Comparison of ENCODE assay signal across 19 mouse cellular contexts in the genomic region with DNA sequence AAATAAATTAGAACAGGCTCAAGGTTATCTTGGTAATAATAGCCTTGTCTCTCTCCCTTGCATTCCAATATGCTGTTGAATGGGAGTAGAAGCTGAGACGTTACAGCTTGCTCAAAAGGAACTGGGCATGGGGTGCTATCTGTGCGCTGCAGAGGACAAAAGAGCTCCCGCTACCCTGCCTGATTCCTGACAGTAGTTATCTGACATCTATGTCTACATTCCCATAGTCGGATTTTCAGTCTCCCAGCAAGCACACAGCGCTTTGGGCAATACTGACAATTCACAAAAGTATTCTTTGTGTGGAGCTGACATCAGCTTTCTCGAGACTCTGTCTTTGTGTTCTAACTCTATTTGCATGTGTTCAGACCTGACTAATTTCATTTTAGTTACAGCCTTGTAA. TPM values are rescaled to one million over a fixed set of nuclear protein-coding genes. Genes with fewer than 3 reads are reported as not detected.
DNase-seq lines count a peak whose midpoint lies in the region; ATAC-seq and TF ChIP-seq lines count a peak whose summit lies in the region.
"Had no signal": no experiment of that assay in that cellular context is flagged by ENCODE, and none has a peak within 500 bp of the region (broad histone marks: within the 10 kb centered on the region; RNA-seq: fewer than 3 reads in every experiment).

No protein-coding gene starts in this region.

- H3K27me3 ChIP-seq in hindbrain, embryonic 12.5 days, result no peaks in the 10 kb centered on the region
- no peaks in the 10 kb centered on the region for H3K27me3 ChIP-seq in neural tube, embryonic 12.5 days (replicated peaks)
- H3K27me3 ChIP-seq in kidney, embryonic 14.5 days (ENCODE audit: control insufficient read depth, insufficient read depth, low read length), result no peaks in the 10 kb centered on the region

- H3K9me3 ChIP-seq in hindbrain, embryonic 12.5 days (replicated peaks), result no peaks in the 10 kb centered on the region
- no peaks in the 10 kb centered on the region for H3K9me3 ChIP-seq in neural tube, embryonic 12.5 days
- H3K9me3 ChIP-seq in kidney, embryonic 14.5 days (ENCODE audit: control insufficient read depth, low read length), result no peaks in the 10 kb centered on the region
- H3K9me3 ChIP-seq: heart, embryonic 10.5 days; limb, embryonic 10.5 days had no signal

- no peak for DNase-seq in layer of hippocampus, adult 2 months (ENCODE audit: low spot score in 2 of 2)
- DNase-seq in layer of hippocampus, postnatal 10 days (ENCODE audit: low spot score in 2 of 2), result no peak
- peak; percentile 8 for DNase-seq in embryo, embryonic 10.5 days (ENCODE audit: low spot score)
- DNase-seq: cerebellum, adult 11-12 months; gastrocnemius, postnatal 14 days; heart, postnatal 36 days; kidney, adult 2 months; kidney, postnatal 4 days; lung, postnatal 14 days; right cerebral cortex, postnatal 25 days had no signal

- no peaks in the 10 kb centered on the region for H3K36me3 ChIP-seq in hindbrain, embryonic 12.5 days
- no peaks in the 10 kb centered on the region for H3K36me3 ChIP-seq in neural tube, embryonic 12.5 days
- no peaks in the 10 kb centered on the region for H3K36me3 ChIP-seq in kidney, embryonic 14.5 days (ENCODE audit: control insufficient read depth, insufficient read depth, low read length)
- H3K36me3 ChIP-seq: heart, embryonic 10.5 days; limb, embryonic 10.5 days had no signal

- H3K9ac ChIP-seq in hindbrain, embryonic 12.5 days, result no peak overlapping the region
- H3K9ac ChIP-seq in neural tube, embryonic 12.5 days, result no peak overlapping the region
- H3K9ac ChIP-seq in kidney, embryonic 14.5 days (ENCODE audit: low read depth, low read length), result no peak overlapping the region
- H3K9ac ChIP-seq: liver, embryonic 14.5 days had no signal

- TF ChIP-seq CTCF in layer of hippocampus, adult 2 months (conservative IDR thresholded peaks at IDR 0.05), result no peak

- 0 out of 2 replicates have a peak, but pooled peaks cover 6% of the 10 kb centered on the region for H3K4me1 ChIP-seq in hindbrain, embryonic 12.5 days
- H3K4me1 ChIP-seq in neural tube, embryonic 12.5 days, result no peaks in the 10 kb centered on the region
- no peaks in the 10 kb centered on the region for H3K4me1 ChIP-seq in kidney, embryonic 14.5 days (ENCODE audit: control insufficient read depth, insufficient read depth, low read length)
- H3K4me1 ChIP-seq: heart, embryonic 10.5 days; limb, embryonic 10.5 days had no signal

- no peak overlapping the region for H3K4me2 ChIP-seq in hindbrain, embryonic 12.5 days (replicated peaks)
- H3K4me2 ChIP-seq in neural tube, embryonic 12.5 days (replicated peaks), result no peak overlapping the region; the same call in 1 of the 2 replicates
- no peak overlapping the region for H3K4me2 ChIP-seq in kidney, embryonic 14.5 days (replicated peaks; ENCODE audit: low read depth, low read length)

- H3K4me3 ChIP-seq in layer of hippocampus, adult 2 months, result no peak overlapping the region
- H3K4me3 ChIP-seq in hindbrain, embryonic 12.5 days, result no peak overlapping the region
- no peak overlapping the region for H3K4me3 ChIP-seq in neural tube, embryonic 12.5 days
- no peak overlapping the region for H3K4me3 ChIP-seq in kidney, embryonic 14.5 days (ENCODE audit: low read length)
- H3K4me3 ChIP-seq: erythroblast, embryonic 14.5 days; heart, embryonic 10.5 days; limb, embryonic 10.5 days had no signal

- 0 out of 2 replicates have a peak, but pooled peaks have one; percentile 26 for ATAC-seq in hindbrain, embryonic 12.5 days (ENCODE audit: low FRiP score)
- 0 out of 2 replicates have a peak, but pooled peaks have one; percentile 44 for ATAC-seq in neural tube, embryonic 12.5 days (ENCODE audit: low FRiP score, low read depth)
- no peak for ATAC-seq in erythroid progenitor cell, adult 5-6 weeks (replicated peaks; ENCODE audit: low FRiP score, poor library complexity, severe bottlenecking)
- ATAC-seq in kidney, embryonic 14.5 days (ENCODE audit: low FRiP score, low TSS enrichment), result no peak
- ATAC-seq: CD4-positive, CD25-positive, alpha-beta regulatory T cell, adult 4 months had no signal

- H3K27ac ChIP-seq in layer of hippocampus, adult 2 months, result peak overlapping the region; percentile 56
- no peak overlapping the region for H3K27ac ChIP-seq in hindbrain, embryonic 12.5 days
- no peak overlapping the region for H3K27ac ChIP-seq in neural tube, embryonic 12.5 days
- no peak overlapping the region for H3K27ac ChIP-seq in kidney, embryonic 14.5 days (ENCODE audit: low read depth, low read length)
- H3K27ac ChIP-seq: heart, embryonic 10.5 days; limb, embryonic 10.5 days; liver, embryonic 14.5 days had no signal

- WGBS in hindbrain, embryonic 12.5 days, result 31% methylated on average over 6 of the region's 6 CpGs
- 25% methylated on average over 6 of the region's 6 CpGs for WGBS in neural tube, embryonic 12.5 days
- 64% methylated on average over 6 of the region's 6 CpGs for WGBS in kidney, embryonic 14.5 days

RNA-seq across cellular contexts. Expression of a gene that starts 34.7 kb away (rescaled TPM):
- 10 to 100 TPM; 45.3 to 51.0 TPM for total RNA-seq in layer of hippocampus, adult 2 months (2021)
- total RNA-seq in layer of hippocampus, postnatal 10 days (2021), result 10 to 100 TPM; 66.0 to 67.3 TPM
- 117 and 132 TPM in 2 replicates for polyA plus RNA-seq in hindbrain, embryonic 12.5 days (2016; fragmentation: Nextera tagmentation; extraction: Ambion mirVana)
- polyA plus RNA-seq in neural tube, embryonic 12.5 days (2016; fragmentation: Nextera tagmentation; extraction: Ambion mirVana), result 135 and 142 TPM in 2 replicates
- 56.6 and 69.2 TPM in 2 replicates for total RNA-seq in erythroid progenitor cell, adult 5-6 weeks (2015; ENCODE audit: low replicate concordance)
- 28.4 and 48.4 TPM in 2 replicates for total RNA-seq in erythroid progenitor cell, adult 5-6 weeks (2017; ENCODE audit: low replicate concordance)
- polyA plus RNA-seq in kidney, embryonic 14.5 days (2014; fragmentation: Nextera tagmentation; extraction: Ambion mirVana), result 169 and 238 TPM in 2 replicates

Comparison
In these comparisons a context has a peak if more than half of its experiments do, and no peak if none do; other contexts are left out.
1. ATAC-seq: peak in hindbrain, embryonic 12.5 days (single experiment) and neural tube, embryonic 12.5 days (single experiment); none in erythroid progenitor cell, adult 5-6 weeks (single experiment) and kidney, embryonic 14.5 days (single experiment).